Mouse (Mus musculus) MEL (cell line): ENCODE measurements around the gene Dennd6a.
"Not testable (repeated sequence)": the region's sequence is repeated elsewhere in the genome, so short reads cannot be mapped to it uniquely, and the experiment has no call there.

ENCODE experiments used
- CTCF ChIP-seq, 3 experiments: IDR thresholded peaks in 2 of 3; conservative IDR thresholded peaks in 1 of 3; 2 replicates each; pipeline ENCODE4 v1.5.1; 2011 to 2012; ENCODE audit warnings: low read length in 3 of 3, low read depth in 2 of 3, mild to moderate bottlenecking in 2 of 3, improper control_type of control experiment in 1 of 3, inconsistent platforms in 1 of 3, mixed read lengths in 1 of 3, moderate library complexity in 1 of 3; ENCODE audit not compliant: control insufficient read depth in 1 of 3, insufficient read depth in 1 of 3, poor library complexity in 1 of 3, severe bottlenecking in 1 of 3
- ELF1 ChIP-seq: IDR thresholded peaks from 2 replicates; pipeline ENCODE4 v1.6.1; 2014; ENCODE audit warnings: low read depth, mild to moderate bottlenecking, inconsistent platforms, low read length, improper control_type of control experiment, moderate library complexity
- EP300 ChIP-seq, 2 experiments: IDR thresholded peaks; 2 replicates each; pipeline ENCODE4 v1.6.1; 2011; ENCODE audit warnings: improper control_type of control experiment in 2 of 2, low read length in 2 of 2, low read depth in 1 of 2, mild to moderate bottlenecking in 1 of 2
- GATA1 ChIP-seq: IDR thresholded peaks from 2 replicates; pipeline ENCODE4 v1.6.1; 2011; ENCODE audit warnings: low read depth, low read length, improper control_type of control experiment
- MAFK ChIP-seq: IDR thresholded peaks from 2 replicates; pipeline ENCODE4 v1.6.1; 2011; ENCODE audit warnings: low read depth, mild to moderate bottlenecking, low read length, improper control_type of control experiment, borderline replicate concordance
- MAX ChIP-seq: IDR thresholded peaks from 2 replicates; pipeline ENCODE4 v1.6.1; 2011; ENCODE audit warnings: low read length, improper control_type of control experiment
- MAZ ChIP-seq: IDR thresholded peaks from 2 replicates; pipeline ENCODE4 v1.6.1; 2012; ENCODE audit warnings: low read depth, mild to moderate bottlenecking, inconsistent platforms, low read length, improper control_type of control experiment
- NELFE ChIP-seq: IDR thresholded peaks from 2 replicates; pipeline ENCODE4 v1.6.1; 2011; ENCODE audit warnings: low read depth, low read length, improper control_type of control experiment
- POLR2A ChIP-seq, 2 experiments: IDR thresholded peaks; 2 replicates each; pipeline ENCODE4 v1.6.1; 2011 to 2012; ENCODE audit warnings: low read length in 2 of 2, mild to moderate bottlenecking in 2 of 2, control low read depth in 1 of 2, improper control_type of control experiment in 1 of 2, low read depth in 1 of 2, moderate library complexity in 1 of 2; ENCODE audit not compliant: control insufficient read depth in 1 of 2, insufficient read depth in 1 of 2, poor library complexity in 1 of 2
- POLR2AphosphoS2 ChIP-seq: IDR thresholded peaks from 2 replicates; pipeline ENCODE4 v1.6.1; 2011; ENCODE audit warnings: low read length, improper control_type of control experiment
- TAL1 ChIP-seq: IDR thresholded peaks from 2 replicates; pipeline ENCODE4 v1.6.1; 2012; ENCODE audit warnings: mild to moderate bottlenecking, inconsistent platforms, low read length, moderate library complexity, mixed read lengths
- ZNF384 ChIP-seq: IDR thresholded peaks from 2 replicates; pipeline ENCODE4 v1.6.1; 2012; ENCODE audit warnings: low read depth, mild to moderate bottlenecking, inconsistent platforms, low read length, improper control_type of control experiment

GRCm38 (mm10) chr14:26674476-26675169, 101.0 kb downstream of the Dennd6a start:
- not testable (repeated sequence) for TF ChIP-seq POLR2A (IDR thresholded peaks at IDR 0.05; ENCODE audit: control insufficient read depth in 1 of 2, insufficient read depth in 1 of 2, low read depth in 1 of 2, low read length in 2 of 2, poor library complexity in 1 of 2); MAZ; CTCF (IDR thresholded peaks at IDR 0.05 in 2 of 3, conservative IDR thresholded peaks at IDR 0.05 in 1 of 3; ENCODE audit: control insufficient read depth in 1 of 3, insufficient read depth in 1 of 3, low read depth in 2 of 3, low read length in 3 of 3, poor library complexity in 1 of 3, severe bottlenecking in 1 of 3); TAL1; POLR2AphosphoS2; EP300 (IDR thresholded peaks at IDR 0.05; ENCODE audit: low read depth in 1 of 2, low read length in 2 of 2); MAFK; NELFE; GATA1; ZNF384; ELF1; MAX
